Mouse (Mus musculus) kidney, postnatal 0 days (tissue): ENCODE results near the gene Itpk1. TPM values are rescaled to one million over a fixed set of nuclear protein-coding genes. Genes with fewer than 3 reads are reported as not detected.
A peak's percentile ranks its signal among the peaks of the same experiment; 100 is the strongest.

Source experiments
- ATAC-seq: fragments of 200-750 bp; cut with Nextera tagmentation; replicated peaks from 2 replicates; pipeline ENCODE4 v1.8.0; 2017; ENCODE audit warnings: low read depth, moderate number of reproducible peaks, moderate TSS enrichment, moderate library complexity; ENCODE audit not compliant: low FRiP score
- DNase-seq: peaks from one replicate; pipeline ENCODE4 v3.0.0-alpha.2; 2016; ENCODE audit warnings: low spot score
- H3K27ac ChIP-seq: fragments of 300-500 bp; sonication (generic); 2 replicates; pipeline ENCODE4 v1.5.1; 2014; ENCODE audit warnings: mild to moderate bottlenecking
- H3K27me3 ChIP-seq: fragments of 300-500 bp; sonication (generic); 2 replicates; pipeline ENCODE4 v1.6.1; 2014; ENCODE audit warnings: low read length, mixed read lengths; ENCODE audit not compliant: insufficient read depth
- H3K36me3 ChIP-seq: fragments of 300-500 bp; sonication (generic); 2 replicates; pipeline ENCODE4 v1.6.1; 2014; ENCODE audit warnings: low read length, mixed read lengths; ENCODE audit not compliant: insufficient read depth
- H3K4me1 ChIP-seq: fragments of 300-500 bp; sonication (generic); replicated peaks from 2 replicates; pipeline ENCODE4 v1.6.1; 2014; ENCODE audit warnings: antibody characterized with exemption, low read length, mixed read lengths; ENCODE audit not compliant: insufficient read depth
- H3K4me2 ChIP-seq: fragments of 300-500 bp; sonication (generic); 2 replicates; pipeline ENCODE4 v1.6.1; 2014; ENCODE audit warnings: mild to moderate bottlenecking, low read length, moderate library complexity, mixed read lengths
- H3K4me3 ChIP-seq: fragments of 300-500 bp; sonication (generic); replicated peaks from 2 replicates; pipeline ENCODE4 v1.5.1; 2014; ENCODE audit warnings: low read depth, low read length
- H3K9ac ChIP-seq: fragments of 300-500 bp; sonication (generic); 2 replicates; pipeline ENCODE4 v1.6.1; 2014; ENCODE audit warnings: low read depth, low read length
- H3K9me3 ChIP-seq: fragments of 300-500 bp; sonication (generic); replicated peaks from 2 replicates; pipeline ENCODE4 v1.6.1; 2016; ENCODE audit warnings: low read length, inconsistent platforms, mixed read lengths
- CTCF ChIP-seq: IDR thresholded peaks from 2 replicates; pipeline ENCODE4 v1.5.1; 2016; ENCODE audit warnings: antibody characterized with exemption, low read depth, mild to moderate bottlenecking, moderate library complexity
- WGBS: fragments of 180-500 bp; shearing (Covaris S2); extraction: QIAGEN DNeasy Blood & Tissue Kit; methylation state at CpG from one replicate; pipeline ENCODE4 v1.1.7; 2014; 5-methylcytosine and 5-hydroxymethylcytosine counted together
- polyA plus RNA-seq: library from polyadenylated mRNA; unstranded; fragments of >200 nt; fragmentation: Nextera tagmentation; extraction: Ambion mirVana; gene quantifications from 2 replicates; pipeline ENCODE4 v1.2.1, GENCODE M21; 2015

The Itpk1 gene
- polyA plus RNA-seq, 1 experiment from 2014 or later = 16.1 TPM

DNA sequence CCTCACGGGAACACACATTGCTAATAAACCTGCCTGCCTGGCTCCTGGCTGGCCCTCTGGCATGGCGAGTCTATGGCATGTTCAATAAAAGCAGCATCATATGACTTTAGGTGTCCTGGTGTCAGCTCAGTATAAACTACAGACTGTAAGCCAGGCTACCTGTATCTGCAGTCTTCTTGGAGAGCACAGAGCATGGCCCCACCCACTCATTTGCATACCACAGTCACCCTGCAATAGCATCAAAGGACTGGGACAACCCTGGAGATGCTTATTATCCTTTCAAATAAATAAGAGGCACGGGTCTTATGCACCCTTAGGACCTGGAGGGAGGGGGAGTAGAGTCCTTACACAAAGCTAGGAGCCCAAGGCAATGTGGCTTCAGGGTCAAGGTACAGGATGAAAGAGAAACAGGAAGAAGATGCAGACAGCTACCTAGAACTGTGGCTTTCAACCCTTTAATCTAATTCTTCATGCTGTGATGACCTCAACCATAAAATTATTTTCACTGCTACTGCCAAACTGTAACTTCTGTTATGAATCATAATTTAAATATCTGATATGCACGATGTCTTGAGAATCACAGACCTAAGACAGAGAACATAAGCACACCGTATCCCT is 123.0 kb downstream of the Itpk1 start:
- Histone ChIP-seq H3K27me3 (no peaks in the 10 kb centered on the region), H3K9me3 (no peaks in the 10 kb centered on the region), H3K36me3 (peaks cover 4% of the 10 kb centered on the region; the same call in 1 of the 2 replicates), H3K27ac (no peak overlapping the region), H3K4me1 (no peaks in the 10 kb centered on the region), H3K4me2 (no peak overlapping the region), H3K9ac (no peak overlapping the region), H3K4me3 (no peak overlapping the region)
- no peak for DNase-seq
- TF ChIP-seq CTCF = no peak
- 71% methylated on average over 5 of the region's 5 CpGs for WGBS
- ATAC-seq = no peak

DNA sequence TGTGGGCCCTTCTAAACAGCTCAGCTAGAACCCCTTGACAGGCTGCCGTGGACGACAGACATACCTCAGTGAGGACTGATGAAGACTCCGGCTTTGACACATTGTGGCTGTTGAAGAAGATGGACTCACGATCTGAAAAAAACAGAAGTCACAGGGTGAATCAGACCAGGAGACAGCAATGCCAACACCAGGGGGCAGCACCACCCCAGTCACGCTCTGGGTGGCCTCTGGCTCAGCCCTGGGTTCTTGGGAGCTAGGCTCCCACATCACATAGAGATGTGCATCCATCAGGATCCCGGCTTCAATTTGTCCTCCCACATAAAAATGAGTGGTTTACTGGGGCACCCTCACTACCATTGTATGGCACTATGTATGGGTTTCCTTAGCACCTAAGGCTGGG is 125.7 kb downstream of the Itpk1 start:
- no peaks in the 10 kb centered on the region for H3K4me1 ChIP-seq
- no peak overlapping the region for H3K4me2 ChIP-seq
- H3K27ac ChIP-seq = no peak overlapping the region
- WGBS = 53% methylated on average over 6 of the region's 6 CpGs
- peak; percentile 88 for TF ChIP-seq CTCF
- no peaks in the 10 kb centered on the region for H3K27me3 ChIP-seq
- no peak overlapping the region for H3K9ac ChIP-seq
- H3K36me3 ChIP-seq = peaks cover under 1% of the 10 kb centered on the region; the same call in 1 of the 2 replicates
- H3K4me3 ChIP-seq = no peak overlapping the region
- DNase-seq = peak; percentile 76
- ATAC-seq = peak; percentile 44
- H3K9me3 ChIP-seq = no peaks in the 10 kb centered on the region

DNA sequence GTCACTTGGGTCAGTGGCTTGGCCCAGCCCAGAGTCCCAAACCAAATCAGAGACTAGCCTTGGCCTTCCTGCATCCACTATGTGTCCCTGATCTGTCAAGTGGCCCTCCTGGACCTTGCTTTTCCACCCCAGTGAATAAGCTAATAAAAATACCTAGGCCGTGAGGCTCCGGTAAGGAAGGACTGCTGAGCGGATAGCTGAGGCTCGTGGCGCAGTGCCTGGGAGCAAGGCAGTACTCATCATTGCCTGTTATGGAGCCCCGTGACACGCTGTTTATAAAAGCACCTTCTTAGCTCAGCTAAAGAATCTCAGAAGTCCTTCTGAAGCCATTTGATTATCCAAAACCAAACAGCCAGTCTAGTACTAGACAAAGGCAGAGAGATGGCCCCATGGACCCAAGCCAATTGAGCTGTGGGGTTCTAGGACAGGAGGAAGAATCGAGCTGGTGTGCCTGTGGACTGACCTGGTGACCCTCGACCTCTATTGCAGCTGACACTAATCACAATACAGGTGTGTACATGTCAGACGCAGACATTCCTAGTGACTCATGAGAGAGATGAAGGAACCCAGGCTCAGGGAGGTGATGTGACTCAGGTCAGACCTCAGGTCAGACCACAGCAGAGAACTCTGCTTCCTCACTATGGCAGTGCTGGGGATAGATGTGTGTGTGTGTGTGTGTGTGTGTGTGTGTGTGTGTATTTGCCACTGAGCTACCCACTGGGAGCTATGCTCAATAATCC is 127.9 kb downstream of the Itpk1 start:
- WGBS = 56% methylated on average over 10 of the region's 10 CpGs
- Histone ChIP-seq H3K4me2 (no peak overlapping the region), H3K4me3 (no peak overlapping the region), H3K9ac (no peak overlapping the region), H3K36me3 (0 out of 2 replicates have a peak, but pooled peaks cover 6% of the 10 kb centered on the region), H3K9me3 (no peaks in the 10 kb centered on the region), H3K4me1 (no peaks in the 10 kb centered on the region), H3K27me3 (no peaks in the 10 kb centered on the region), H3K27ac (0 out of 2 replicates have a peak overlapping the region, but pooled peaks have one; percentile 8)
- ATAC-seq (no peak), DNase-seq (no peak)
- TF ChIP-seq CTCF = no peak

DNA sequence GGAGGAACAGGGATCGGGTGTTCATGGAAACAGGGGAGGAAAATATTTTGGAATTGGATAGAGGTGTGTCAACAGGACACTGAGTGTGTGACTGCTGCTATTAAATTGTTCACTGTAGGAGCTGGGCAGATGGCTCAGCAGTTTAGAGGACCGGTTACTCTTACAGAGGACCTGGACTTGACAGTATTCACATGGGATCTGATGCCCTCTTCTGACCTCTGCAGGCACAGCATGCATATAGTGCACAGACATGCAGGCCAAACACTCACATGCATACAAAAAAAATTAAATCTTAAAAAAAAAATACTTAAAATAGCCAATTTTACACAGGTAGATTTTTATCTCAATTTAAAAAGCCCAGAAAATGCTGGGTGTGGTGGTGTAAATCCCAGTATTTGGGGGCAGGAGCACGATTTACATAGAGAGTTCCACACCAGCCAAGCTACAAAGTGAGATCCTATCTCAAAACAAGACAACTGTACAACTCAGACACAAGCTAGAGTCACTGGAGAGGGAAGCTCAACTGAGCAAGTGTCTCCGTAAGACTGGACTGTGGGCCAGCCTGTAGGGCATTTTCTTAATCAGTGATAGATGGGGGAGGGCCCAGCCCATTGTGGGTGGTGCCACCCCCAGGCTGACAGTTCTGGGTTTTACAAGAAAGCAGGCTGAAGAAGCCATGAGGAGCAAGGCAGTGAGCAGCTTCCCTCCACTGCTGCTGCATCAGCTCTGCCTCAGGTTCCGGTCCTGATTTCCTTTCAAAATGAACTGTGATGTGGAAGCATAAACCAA is 129.0 kb downstream of the Itpk1 start:
- Histone ChIP-seq H3K4me3 (no peak overlapping the region), H3K27me3 (no peaks in the 10 kb centered on the region), H3K9ac (no peak overlapping the region), H3K27ac (no peak overlapping the region), H3K9me3 (no peaks in the 10 kb centered on the region), H3K4me2 (no peak overlapping the region), H3K36me3 (0 out of 2 replicates have a peak, but pooled peaks cover 6% of the 10 kb centered on the region), H3K4me1 (no peaks in the 10 kb centered on the region)
- no peak for DNase-seq
- no peak for ATAC-seq
- TF ChIP-seq CTCF = peak; percentile 50
- 70% methylated on average over 5 of the region's 5 CpGs for WGBS

DNA sequence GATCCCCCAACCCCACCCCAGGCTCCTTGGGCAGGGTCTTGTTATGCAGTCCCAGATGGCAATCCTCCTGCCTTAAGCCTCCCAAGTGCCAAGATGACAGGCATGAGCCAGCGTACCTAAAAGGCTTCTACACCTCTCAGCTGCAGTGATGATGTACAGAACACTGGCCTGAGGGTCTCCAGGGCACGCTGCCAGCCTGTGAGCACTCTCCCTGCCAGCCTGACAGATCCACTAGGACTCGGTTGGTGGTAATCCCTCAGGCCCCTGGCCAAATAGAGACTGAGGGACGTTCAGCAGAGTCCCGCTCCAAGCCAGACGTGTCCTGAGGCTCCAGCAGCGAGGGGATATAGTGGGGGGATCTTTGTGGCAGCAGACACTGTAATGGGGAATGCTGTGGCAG is 131.7 kb downstream of the Itpk1 start:
- Histone ChIP-seq H3K4me1 (no peaks in the 10 kb centered on the region), H3K9me3 (no peaks in the 10 kb centered on the region), H3K36me3 (0 out of 2 replicates have a peak, but pooled peaks cover 6% of the 10 kb centered on the region), H3K27me3 (no peaks in the 10 kb centered on the region), H3K4me2 (no peak overlapping the region), H3K9ac (no peak overlapping the region), H3K27ac (no peak overlapping the region), H3K4me3 (no peak overlapping the region)
- no peak for DNase-seq
- ATAC-seq = no peak
- no peak for TF ChIP-seq CTCF
- WGBS = 78% methylated on average over 7 of the region's 7 CpGs

DNA sequence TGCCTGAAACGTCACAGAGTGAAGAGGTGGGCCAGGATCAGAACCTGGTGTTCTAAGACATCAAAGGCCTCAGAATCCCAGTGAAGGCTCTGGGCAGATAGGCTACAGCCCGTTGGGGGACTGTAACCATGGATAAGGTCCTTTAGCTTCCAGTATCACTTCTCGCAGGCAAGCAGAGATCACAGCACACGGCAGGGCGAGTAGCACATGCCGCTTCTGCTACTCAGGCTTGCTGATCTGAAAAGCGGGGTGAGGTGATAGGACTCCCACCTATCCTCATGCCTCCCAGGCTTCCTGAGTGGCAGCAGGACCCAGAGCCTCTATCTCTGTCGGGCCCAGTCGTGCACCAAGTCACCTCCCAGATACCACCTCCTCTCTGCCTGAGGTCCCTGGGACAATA is 133.1 kb downstream of the Itpk1 start:
- TF ChIP-seq CTCF = no peak
- Histone ChIP-seq H3K4me3 (no peak overlapping the region), H3K4me1 (no peaks in the 10 kb centered on the region), H3K27me3 (no peaks in the 10 kb centered on the region), H3K9ac (no peak overlapping the region), H3K27ac (no peak overlapping the region), H3K36me3 (0 out of 2 replicates have a peak, but pooled peaks cover 6% of the 10 kb centered on the region), H3K4me2 (no peak overlapping the region), H3K9me3 (no peaks in the 10 kb centered on the region)
- ATAC-seq (no peak), DNase-seq (no peak)
- WGBS = 87% methylated on average over 9 of the region's 9 CpGs
